In genomic region chr2:163397905-163398304, GRCm38 (mm10) we compare ENCODE assay signal across 8 mouse cellular contexts. TPM values are rescaled to one million over a fixed set of nuclear protein-coding genes. Genes with fewer than 3 reads are reported as not detected.
DNase-seq lines count a peak whose midpoint lies in the region.

Gene Jph2 (minus strand): TSS chr2:163397993.

- DNase-seq in urinary bladder, adult 2 months (ENCODE audit: low spot score), result no peak
- no peak for DNase-seq in urinary bladder, postnatal 10 days (ENCODE audit: low spot score)
- peak; percentile 85 to 90 for DNase-seq in heart, adult 18-20 months
- peak; percentile 13 to 35 for DNase-seq in kidney, postnatal 36 days
- peak; percentile 57 for DNase-seq in neural tube, embryonic 10.5 days (ENCODE audit: extremely low spot score, low spot score)
- DNase-seq in right cerebral cortex, postnatal 25 days, result no peak
- DNase-seq in frontal cortex, postnatal 14 days (ENCODE audit: low spot score in 2 of 2), result no peak
- no peak for DNase-seq in spleen, adult 12 weeks (ENCODE audit: low spot score)

RNA-seq across cellular contexts. Expression of gene Jph2, which starts in this region (rescaled TPM):
- polyA plus RNA-seq in urinary bladder, adult 2 months (2012; rRNA removed), result 113 and 164 TPM in 2 replicates
- 100 to 1,000 TPM; 393 to 402 TPM for total RNA-seq in heart, adult 18-20 months (2021)

Comparison
In these comparisons a context has a peak if more than half of its experiments do, and no peak if none do; other contexts are left out.
1. DNase-seq: peak in heart, adult 18-20 months (2 of 2), kidney, postnatal 36 days (2 of 2) and neural tube, embryonic 10.5 days (single experiment); none in urinary bladder, adult 2 months (single experiment), urinary bladder, postnatal 10 days (single experiment), right cerebral cortex, postnatal 25 days (single experiment), frontal cortex, postnatal 14 days (0 of 2) and spleen, adult 12 weeks (single experiment).